11 mouse cellular contexts compared by ENCODE assay signal in the genomic region with DNA sequence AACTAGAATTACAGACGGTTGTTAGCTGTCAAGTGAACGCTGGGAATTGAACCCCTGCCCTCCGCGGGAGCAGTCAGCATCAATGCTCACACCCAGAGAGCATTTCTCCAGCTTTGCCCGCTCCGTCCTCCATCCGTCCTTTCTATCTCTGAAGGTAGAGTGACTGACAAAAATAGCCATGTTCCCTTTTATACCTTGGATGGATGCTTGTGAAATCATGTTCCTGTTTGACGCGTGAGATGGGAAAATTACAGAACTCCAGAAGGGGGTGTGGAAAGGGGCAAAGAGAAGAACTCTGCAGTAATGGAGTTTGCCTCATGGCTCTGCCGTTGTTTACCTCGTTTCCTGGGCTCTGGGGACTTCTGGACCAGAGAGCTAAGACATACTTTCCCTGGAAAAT.
DNase-seq lines count a peak whose midpoint lies in the region; ATAC-seq and TF ChIP-seq lines count a peak whose summit lies in the region.
"Had no signal": no experiment of that assay in that cellular context is flagged by ENCODE, and none has a peak within 500 bp of the region (broad histone marks: within the 10 kb centered on the region; RNA-seq: fewer than 3 reads in every experiment).

No protein-coding gene starts in this region.

- no peaks in the 10 kb centered on the region for H3K9me3 ChIP-seq in heart, embryonic 12.5 days (replicated peaks)
- H3K9me3 ChIP-seq in heart, postnatal 0 days (replicated peaks; ENCODE audit: control insufficient read depth, low read length), result no peaks in the 10 kb centered on the region
- H3K9me3 ChIP-seq: midbrain, embryonic 10.5 days had no signal

- 51% methylated on average over 11 of the region's 11 CpGs for WGBS in heart, embryonic 12.5 days
- 82% methylated on average over 11 of the region's 11 CpGs for WGBS in spleen, adult 2 months
- 38% methylated on average over 11 of the region's 11 CpGs for WGBS in heart, postnatal 0 days

- H3K36me3 ChIP-seq in heart, embryonic 12.5 days, result no peaks in the 10 kb centered on the region
- no peaks in the 10 kb centered on the region for H3K36me3 ChIP-seq in spleen, adult 2 months (ENCODE audit: control insufficient read depth, insufficient read depth, low read length)
- no peaks in the 10 kb centered on the region for H3K36me3 ChIP-seq in heart, postnatal 0 days (replicated peaks; ENCODE audit: control insufficient read depth, insufficient read depth, low read length)
- H3K36me3 ChIP-seq: midbrain, embryonic 10.5 days had no signal

- no peak for TF ChIP-seq CTCF in spleen, adult 2 months (IDR thresholded peaks at IDR 0.05; ENCODE audit: extremely low read depth, insufficient read depth, insufficient read length, insufficient replicate concordance)
- TF ChIP-seq CTCF in heart, postnatal 0 days (IDR thresholded peaks at IDR 0.05; ENCODE audit: low read depth), result no peak

- H3K4me3 ChIP-seq in heart, embryonic 12.5 days, result no peak overlapping the region
- H3K4me3 ChIP-seq in spleen, adult 2 months (ENCODE audit: extremely low read depth, insufficient read depth, insufficient read length), result no peak overlapping the region
- H3K4me3 ChIP-seq in heart, postnatal 0 days (ENCODE audit: low read depth, low read length), result no peak overlapping the region
- H3K4me3 ChIP-seq: midbrain, embryonic 10.5 days had no signal

- H3K4me1 ChIP-seq in heart, embryonic 12.5 days (replicated peaks), result peaks cover 27% of the 10 kb centered on the region
- no peaks in the 10 kb centered on the region for H3K4me1 ChIP-seq in spleen, adult 2 months (ENCODE audit: control insufficient read depth, insufficient read depth, insufficient read length)
- H3K4me1 ChIP-seq in heart, postnatal 0 days (ENCODE audit: control insufficient read depth, insufficient read depth), result peaks cover 19% of the 10 kb centered on the region

- TF ChIP-seq POLR2A in spleen, adult 2 months (IDR thresholded peaks at IDR 0.05; ENCODE audit: low read depth, low read length), result no peak

- peak overlapping the region; percentile 33 for H3K4me2 ChIP-seq in heart, embryonic 12.5 days
- 0 out of 2 replicates have a peak overlapping the region, but pooled peaks have one; percentile 2 for H3K4me2 ChIP-seq in heart, postnatal 0 days (ENCODE audit: low read depth, low read length)
- H3K4me2 ChIP-seq: hindbrain, embryonic 14.5 days had no signal

- H3K27ac ChIP-seq in heart, embryonic 12.5 days (ENCODE audit: poor library complexity, severe bottlenecking), result peak overlapping the region; percentile 86
- peak overlapping the region; percentile 19; the same call in 1 of the 2 replicates for H3K27ac ChIP-seq in spleen, adult 2 months (ENCODE audit: insufficient read depth, low read length)
- H3K27ac ChIP-seq in heart, postnatal 0 days (ENCODE audit: low read depth), result peak overlapping the region; percentile 91
- H3K27ac ChIP-seq: hindbrain, embryonic 14.5 days; midbrain, embryonic 10.5 days had no signal

- ATAC-seq in heart, embryonic 12.5 days (ENCODE audit: insufficient number of reproducible peaks, low FRiP score), result no peak
- peak; percentile 70 for ATAC-seq in heart, postnatal 0 days (ENCODE audit: insufficient read depth, low read depth)

- no peak overlapping the region for H3K9ac ChIP-seq in heart, embryonic 12.5 days
- no peak overlapping the region for H3K9ac ChIP-seq in heart, postnatal 0 days (replicated peaks; ENCODE audit: low read depth, low read length)
- H3K9ac ChIP-seq: hindbrain, embryonic 14.5 days had no signal

- H3K27me3 ChIP-seq in heart, embryonic 12.5 days (replicated peaks), result no peaks in the 10 kb centered on the region
- no peaks in the 10 kb centered on the region for H3K27me3 ChIP-seq in spleen, adult 2 months (ENCODE audit: control insufficient read depth, insufficient read depth, low read length)
- no peaks in the 10 kb centered on the region for H3K27me3 ChIP-seq in heart, postnatal 0 days (ENCODE audit: control insufficient read depth, insufficient read depth, low read length)

- no peak for TF ChIP-seq EP300 in heart, postnatal 0 days (IDR thresholded peaks at IDR 0.05; ENCODE audit: low read depth)

- DNase-seq in heart, adult 9 months (ENCODE audit: low spot score in 2 of 2), result no peak
- DNase-seq in spleen, adult 2 months (ENCODE audit: low read depth in 1 of 2, low spot score in 2 of 2), result no peak
- DNase-seq in spleen, postnatal 14 days (ENCODE audit: low spot score in 2 of 2), result no peak
- peak; percentile 65 for DNase-seq in heart, postnatal 0 days (ENCODE audit: low spot score)
- no peak for DNase-seq in cerebellum, adult 11-12 months
- DNase-seq in ovary, postnatal 14 days (ENCODE audit: low spot score), result no peak
- DNase-seq: right cerebral cortex, adult 18-20 months; thymus, postnatal 4 days had no signal

Comparison
In these comparisons a context has a peak if more than half of its experiments do, and no peak if none do; other contexts are left out.
1. H3K27ac ChIP-seq: peak in every context shown above with its lines; median percentile 91 in heart, postnatal 0 days; 86 in heart, embryonic 12.5 days; 19 in spleen, adult 2 months.